Mouse (Mus musculus): Measurements from ENCODE around the gene Trpm6.

DNA sequence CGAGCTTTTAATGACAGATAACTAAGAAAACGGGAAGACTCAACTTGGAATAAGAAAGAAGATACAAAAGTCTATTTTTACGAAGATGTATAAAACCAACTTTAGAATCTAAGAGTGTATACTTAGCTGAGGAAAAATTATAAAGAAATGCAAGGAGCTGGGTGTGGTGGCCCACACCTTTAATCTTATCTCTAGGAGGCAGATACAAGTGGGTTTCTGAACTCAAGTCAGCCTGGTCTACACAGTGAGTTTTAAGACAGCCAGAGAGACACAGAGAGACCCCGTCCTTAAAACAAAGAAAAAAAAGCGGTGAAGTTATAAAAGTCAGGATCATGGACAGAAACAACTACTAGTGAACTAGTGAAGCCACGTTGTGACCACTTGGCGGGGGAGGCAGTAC, 10.6 kb upstream of the Trpm6 start:
- TF ChIP-seq ZNF384 (IDR thresholded peaks at IDR 0.05; ENCODE audit: low read depth, low read length) (no peak), CHD2 (IDR thresholded peaks at IDR 0.05; ENCODE audit: low read depth, low read length) (no peak), MAFK (IDR thresholded peaks at IDR 0.05; ENCODE audit: insufficient read depth, low read depth, low read length) (no peak), HCFC1 (IDR thresholded peaks at IDR 0.05; ENCODE audit: borderline replicate concordance, insufficient read depth, low read length) (no peak)

Data from ES-E14 (cell line).